Mouse (Mus musculus): ENCODE measurements around the gene Ctnnb1. TPM values are rescaled to one million over a fixed set of nuclear protein-coding genes. Genes with fewer than 3 reads are reported as not detected.
A peak's percentile ranks its signal among the peaks of the same experiment; 100 is the strongest.

The Ctnnb1 gene
- polyA plus RNA-seq, 1 experiment = 150 TPM

GRCm38 (mm10) chr9:120930811-120931210 lies 1.8 kb downstream of the Ctnnb1 start:
- Histone ChIP-seq H3K4me3 (replicated peaks; ENCODE audit: control insufficient read depth, low read depth, low read length) (no peak overlapping the region), H3K27ac (ENCODE audit: control insufficient read depth, insufficient read depth, low read depth, low read length, poor library complexity) (no peak overlapping the region), H3K4me1 (ENCODE audit: control insufficient read depth, insufficient read depth, low read length) (peaks cover 4% of the 10 kb centered on the region)
- TF ChIP-seq POLR2A (IDR thresholded peaks at IDR 0.05; ENCODE audit: borderline replicate concordance, control insufficient read depth, low read depth, low read length) = no peak
- no peak for TF ChIP-seq CTCF (IDR thresholded peaks at IDR 0.05; ENCODE audit: control insufficient read depth, insufficient read depth, low read length)
- 82% methylated on average over 8 of the region's 8 CpGs for WGBS

GRCm38 (mm10) chr9:120932371-120932770 lies 3.4 kb downstream of the Ctnnb1 start:
- Histone ChIP-seq H3K4me1 (ENCODE audit: control insufficient read depth, insufficient read depth, low read length) (peaks cover 5% of the 10 kb centered on the region), H3K4me3 (replicated peaks; ENCODE audit: control insufficient read depth, low read depth, low read length) (no peak overlapping the region), H3K27ac (ENCODE audit: control insufficient read depth, insufficient read depth, low read depth, low read length, poor library complexity) (no peak overlapping the region)
- no peak for TF ChIP-seq CTCF (IDR thresholded peaks at IDR 0.05; ENCODE audit: control insufficient read depth, insufficient read depth, low read length)
- no peak for TF ChIP-seq POLR2A (IDR thresholded peaks at IDR 0.05; ENCODE audit: borderline replicate concordance, control insufficient read depth, low read depth, low read length)
- WGBS = 90% methylated on average over 6 of the region's 6 CpGs

- Histone ChIP-seq H3K4me1 (ENCODE audit: control insufficient read depth, insufficient read depth, low read length) (peaks cover 5% of the 10 kb centered on the region), H3K4me3 (replicated peaks; ENCODE audit: control insufficient read depth, low read depth, low read length) (peak overlapping the region; percentile 81), H3K27ac (ENCODE audit: control insufficient read depth, insufficient read depth, low read depth, low read length, poor library complexity) (peak overlapping the region; percentile 97)
- whole genome bisulfite sequencing = 9% methylated on average over 78 of the region's 78 CpGs
- TF ChIP-seq CTCF (IDR thresholded peaks at IDR 0.05; ENCODE audit: control insufficient read depth, insufficient read depth, low read length) (no peak; the same call in 1 of the 2 replicates), POLR2A (IDR thresholded peaks at IDR 0.05; ENCODE audit: borderline replicate concordance, control insufficient read depth, low read depth, low read length) (peak; percentile 99)
Measured at GRCm38 (mm10) chr9:120932797-120933586, 4.0 kb downstream of the Ctnnb1 start.

- TF ChIP-seq POLR2A (IDR thresholded peaks at IDR 0.05; ENCODE audit: borderline replicate concordance, control insufficient read depth, low read depth, low read length) (no peak), CTCF (IDR thresholded peaks at IDR 0.05; ENCODE audit: control insufficient read depth, insufficient read depth, low read length) (no peak)
- Histone ChIP-seq H3K27ac (ENCODE audit: control insufficient read depth, insufficient read depth, low read depth, low read length, poor library complexity) (peak overlapping the region; percentile 97), H3K4me1 (ENCODE audit: control insufficient read depth, insufficient read depth, low read length) (peaks cover 5% of the 10 kb centered on the region), H3K4me3 (replicated peaks; ENCODE audit: control insufficient read depth, low read depth, low read length) (peak overlapping the region; percentile 95)
- 7% methylated on average over 55 of the region's 58 CpGs for WGBS
Measured at GRCm38 (mm10) chr9:120933587-120933885, 4.5 kb downstream of the Ctnnb1 start.

GRCm38 (mm10) chr9:120933886-120934758 lies 5.1 kb downstream of the Ctnnb1 start:
- Histone ChIP-seq H3K27ac (ENCODE audit: control insufficient read depth, insufficient read depth, low read depth, low read length, poor library complexity) (peak overlapping the region; percentile 79), H3K4me3 (replicated peaks; ENCODE audit: control insufficient read depth, low read depth, low read length) (peak overlapping the region; percentile 95), H3K4me1 (ENCODE audit: control insufficient read depth, insufficient read depth, low read length) (peaks cover 5% of the 10 kb centered on the region)
- WGBS = under 1% methylated on average over 57 of the region's 57 CpGs
- TF ChIP-seq POLR2A (IDR thresholded peaks at IDR 0.05; ENCODE audit: borderline replicate concordance, control insufficient read depth, low read depth, low read length) (no peak), CTCF (IDR thresholded peaks at IDR 0.05; ENCODE audit: control insufficient read depth, insufficient read depth, low read length) (no peak)

- 4% methylated on average over 14 of the region's 14 CpGs for WGBS
- Histone ChIP-seq H3K27ac (ENCODE audit: control insufficient read depth, insufficient read depth, low read depth, low read length, poor library complexity) (peak overlapping the region; percentile 35; the same call in 1 of the 2 replicates), H3K4me3 (replicated peaks; ENCODE audit: control insufficient read depth, low read depth, low read length) (peak overlapping the region; percentile 95), H3K4me1 (ENCODE audit: control insufficient read depth, insufficient read depth, low read length) (peaks cover 5% of the 10 kb centered on the region)
- TF ChIP-seq CTCF (IDR thresholded peaks at IDR 0.05; ENCODE audit: control insufficient read depth, insufficient read depth, low read length) = no peak
- no peak for TF ChIP-seq POLR2A (IDR thresholded peaks at IDR 0.05; ENCODE audit: borderline replicate concordance, control insufficient read depth, low read depth, low read length)
Measured at GRCm38 (mm10) chr9:120934821-120935633, 6.0 kb downstream of the Ctnnb1 start.

GRCm38 (mm10) chr9:120935634-120935922 lies 6.6 kb downstream of the Ctnnb1 start:
- Histone ChIP-seq H3K27ac (ENCODE audit: control insufficient read depth, insufficient read depth, low read depth, low read length, poor library complexity) (no peak overlapping the region), H3K4me1 (ENCODE audit: control insufficient read depth, insufficient read depth, low read length) (peaks cover 5% of the 10 kb centered on the region), H3K4me3 (replicated peaks; ENCODE audit: control insufficient read depth, low read depth, low read length) (peak overlapping the region; percentile 19)
- TF ChIP-seq CTCF (IDR thresholded peaks at IDR 0.05; ENCODE audit: control insufficient read depth, insufficient read depth, low read length) (no peak), POLR2A (IDR thresholded peaks at IDR 0.05; ENCODE audit: borderline replicate concordance, control insufficient read depth, low read depth, low read length) (no peak)
- WGBS = 9% methylated on average over 4 of the region's 4 CpGs

GRCm38 (mm10) chr9:120936351-120936750 lies 7.3 kb downstream of the Ctnnb1 start:
- WGBS = 18% methylated on average over 8 of the region's 8 CpGs
- TF ChIP-seq POLR2A (IDR thresholded peaks at IDR 0.05; ENCODE audit: borderline replicate concordance, control insufficient read depth, low read depth, low read length) (no peak), CTCF (IDR thresholded peaks at IDR 0.05; ENCODE audit: control insufficient read depth, insufficient read depth, low read length) (peak; percentile 73)
- H3K27ac ChIP-seq (ENCODE audit: control insufficient read depth, insufficient read depth, low read depth, low read length, poor library complexity) = no peak overlapping the region
- H3K4me3 ChIP-seq (replicated peaks; ENCODE audit: control insufficient read depth, low read depth, low read length) = no peak overlapping the region
- peaks cover 8% of the 10 kb centered on the region for H3K4me1 ChIP-seq (ENCODE audit: control insufficient read depth, insufficient read depth, low read length)
